Mouse (Mus musculus): ENCODE results near the gene Prkaa2.
"Not testable (repeated sequence)": the region's sequence is repeated elsewhere in the genome, so short reads cannot be mapped to it uniquely, and the experiment has no call there.

The Prkaa2 gene

DNA sequence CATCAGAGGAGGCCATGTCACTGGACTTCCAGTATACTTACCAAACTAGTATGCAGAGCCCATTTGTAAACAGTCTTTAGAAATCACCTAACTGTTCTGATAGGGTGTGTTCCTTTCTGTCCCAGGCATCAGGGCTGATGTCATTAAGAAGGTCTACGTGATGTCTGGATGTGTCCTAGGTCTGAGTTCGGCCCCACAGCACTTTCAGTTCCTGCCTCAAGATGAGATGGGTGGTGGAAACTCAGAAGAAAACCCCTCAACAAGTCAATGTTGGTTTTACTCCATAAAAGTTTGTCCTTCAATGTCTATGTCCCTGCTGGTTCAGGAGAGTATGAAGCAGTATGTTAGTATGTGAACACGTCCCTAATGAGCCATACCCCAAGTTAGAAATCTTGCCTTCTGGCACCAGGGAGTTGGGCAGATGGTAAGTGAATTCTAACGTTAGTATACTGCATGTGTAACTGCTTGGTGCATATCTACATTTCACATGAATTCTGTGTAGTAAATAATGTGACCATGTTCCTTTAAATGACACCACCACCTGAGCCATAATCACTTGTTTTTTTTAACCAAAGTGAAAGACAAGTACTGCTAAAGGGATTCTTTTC, 93.6 kb downstream of the Prkaa2 start:
- no peak for DNase-seq (ENCODE audit: low read depth, low spot score)

DNA sequence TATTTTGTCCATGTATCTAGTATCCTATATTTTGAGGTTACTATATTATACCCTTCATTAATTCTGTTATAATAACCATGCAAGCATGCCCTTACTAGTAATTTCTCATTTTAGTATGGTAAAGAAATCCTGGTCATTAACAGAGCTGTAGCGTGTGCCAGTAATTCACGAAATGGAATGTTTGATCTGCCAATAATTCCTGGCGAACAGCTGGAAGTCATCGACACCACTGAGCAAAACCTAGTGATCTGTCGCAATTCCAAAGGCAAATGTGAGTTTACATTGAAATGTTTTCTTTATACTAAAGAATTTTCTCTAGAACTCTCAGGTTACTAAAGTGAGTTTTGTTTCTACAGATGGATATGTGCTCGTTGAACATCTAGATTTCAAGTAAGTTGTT, 94.2 kb downstream of the Prkaa2 start:
- DNase-seq (ENCODE audit: low read depth, low spot score): no peak

DNA sequence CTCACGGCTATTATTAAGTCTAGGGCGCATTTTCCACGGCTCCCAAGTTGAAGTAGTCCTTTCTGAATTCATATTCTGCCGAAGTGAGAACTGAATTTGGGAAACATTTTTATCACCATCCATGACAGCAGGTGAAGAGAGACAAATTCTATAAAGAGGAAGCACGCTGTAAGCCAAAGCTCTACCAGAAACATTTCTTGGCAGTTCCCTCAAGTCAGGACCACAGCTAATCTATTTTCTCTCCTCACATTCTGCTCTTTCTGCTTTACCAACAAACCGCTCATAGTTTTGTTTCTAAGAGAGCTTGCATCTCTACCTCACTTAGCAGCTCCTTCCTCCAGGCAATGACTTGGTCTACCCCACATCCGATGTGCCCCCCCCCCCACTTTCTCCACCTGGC, 96.0 kb downstream of the Prkaa2 start:
- DNase-seq (ENCODE audit: low read depth, low spot score): no peak

DNA sequence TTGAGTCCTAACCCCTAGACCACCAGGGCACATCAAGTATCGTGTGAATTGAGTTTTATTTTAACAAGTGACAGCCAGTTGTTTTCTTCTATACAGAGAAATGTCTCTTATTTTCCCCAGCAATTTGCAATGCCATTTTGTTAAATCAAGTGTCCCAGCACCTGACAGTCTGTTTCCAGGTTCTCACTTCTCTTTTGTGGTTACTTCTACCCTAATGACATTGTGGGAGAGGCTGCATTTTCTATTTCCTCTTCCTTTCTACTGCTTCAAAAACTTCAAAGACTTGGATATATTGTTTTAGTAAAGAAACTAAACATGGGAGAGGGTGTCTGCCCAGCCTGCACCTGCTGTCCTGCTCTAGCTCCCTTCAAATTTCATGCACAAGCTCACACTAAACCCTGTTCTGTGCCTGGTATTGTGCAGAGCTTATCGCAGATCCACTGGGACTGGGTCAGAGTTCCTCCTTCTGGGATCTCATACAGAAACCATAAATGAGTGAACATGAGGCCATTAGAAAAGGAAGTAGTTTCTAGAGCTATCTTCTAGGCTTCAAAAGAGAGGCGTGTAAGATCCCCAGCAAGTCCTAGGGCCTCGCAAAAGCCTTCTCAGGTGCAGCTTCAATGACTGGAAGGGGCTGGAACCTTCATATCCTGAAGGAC, 102.2 kb downstream of the Prkaa2 start:
- no peak for DNase-seq (ENCODE audit: low read depth, low spot score)

DNA sequence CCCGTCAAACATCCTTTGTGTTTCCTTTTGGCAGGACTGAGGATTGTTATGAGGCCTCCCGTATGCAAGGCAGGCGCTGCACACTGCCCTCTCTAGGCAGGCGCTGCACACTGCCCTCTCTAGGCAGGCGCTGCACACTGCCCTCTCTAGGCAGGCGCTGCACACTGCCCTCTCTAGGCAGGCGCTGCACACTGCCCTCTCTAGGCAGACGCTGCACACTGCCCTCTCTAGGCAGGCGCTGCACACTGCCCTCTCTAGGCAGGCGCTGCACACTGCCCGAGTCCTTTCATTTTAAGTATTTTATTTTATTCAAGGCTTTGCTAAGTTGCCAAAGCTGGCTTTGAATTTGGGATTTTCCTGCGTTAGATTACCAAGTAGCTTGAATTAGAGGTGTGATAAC, 105.0 kb downstream of the Prkaa2 start:
- DNase-seq (ENCODE audit: low read depth, low spot score): not testable (repeated sequence)

DNA sequence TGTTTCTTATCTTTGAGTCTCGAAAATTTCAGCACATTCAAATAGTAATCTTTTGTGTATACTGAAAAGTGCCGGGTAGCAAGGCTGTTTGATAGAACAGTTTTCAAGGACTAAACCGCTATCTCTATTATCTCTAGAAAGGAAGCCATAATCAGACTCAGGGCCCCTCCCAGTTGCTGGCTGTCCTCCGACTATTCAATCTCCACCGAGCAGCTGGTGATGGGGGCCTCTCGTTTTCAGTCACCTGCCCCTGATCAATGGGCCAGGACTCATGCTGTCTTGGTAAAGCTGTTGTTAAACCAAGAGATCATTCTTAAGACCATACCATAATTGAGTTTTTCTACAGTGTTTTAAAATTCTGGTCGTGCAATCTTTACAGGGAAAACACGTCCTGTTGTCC, 105.6 kb downstream of the Prkaa2 start:
- no peak for DNase-seq (ENCODE audit: low read depth, low spot score)

DNA sequence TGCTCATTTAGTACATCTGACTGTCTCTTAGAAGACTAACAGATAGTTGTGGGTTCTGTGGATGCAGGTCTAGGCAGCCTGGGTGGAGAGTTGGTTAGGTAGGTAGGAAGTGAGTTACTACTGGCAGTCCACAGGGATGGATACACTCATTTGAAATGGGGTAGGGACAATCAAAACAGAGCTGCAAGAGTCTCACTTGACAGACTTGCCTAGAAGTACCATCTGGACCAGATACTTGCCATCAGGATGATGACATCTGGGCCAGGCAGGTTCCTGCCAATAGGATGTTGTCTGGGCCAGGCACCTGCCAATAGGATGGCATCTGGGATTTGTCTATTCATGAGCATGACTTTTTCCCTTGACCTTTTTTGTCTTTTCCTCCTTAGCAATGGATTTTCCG, 108.0 kb downstream of the Prkaa2 start:
- DNase-seq (ENCODE audit: low read depth, low spot score): no peak

DNA sequence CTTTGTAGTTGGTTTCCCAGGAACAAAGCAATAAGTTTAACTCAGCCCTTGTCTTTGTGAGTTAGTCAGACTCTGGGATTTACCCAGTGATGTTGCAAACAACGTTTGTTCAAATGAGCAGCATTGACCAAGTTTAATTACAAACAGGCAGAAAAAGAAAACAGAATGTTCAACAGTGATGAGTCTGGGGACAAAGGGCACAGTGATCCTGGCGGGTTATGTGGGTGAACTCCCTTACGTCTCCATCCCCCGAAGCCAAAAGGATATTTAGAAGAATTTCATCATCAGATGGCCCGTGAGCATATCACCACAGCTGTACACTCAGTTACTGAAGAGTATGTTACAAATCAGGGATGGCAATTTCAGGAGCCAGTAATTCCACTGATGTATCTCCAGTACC, 110.0 kb downstream of the Prkaa2 start:
- no peak for DNase-seq (ENCODE audit: low read depth, low spot score)

DNA sequence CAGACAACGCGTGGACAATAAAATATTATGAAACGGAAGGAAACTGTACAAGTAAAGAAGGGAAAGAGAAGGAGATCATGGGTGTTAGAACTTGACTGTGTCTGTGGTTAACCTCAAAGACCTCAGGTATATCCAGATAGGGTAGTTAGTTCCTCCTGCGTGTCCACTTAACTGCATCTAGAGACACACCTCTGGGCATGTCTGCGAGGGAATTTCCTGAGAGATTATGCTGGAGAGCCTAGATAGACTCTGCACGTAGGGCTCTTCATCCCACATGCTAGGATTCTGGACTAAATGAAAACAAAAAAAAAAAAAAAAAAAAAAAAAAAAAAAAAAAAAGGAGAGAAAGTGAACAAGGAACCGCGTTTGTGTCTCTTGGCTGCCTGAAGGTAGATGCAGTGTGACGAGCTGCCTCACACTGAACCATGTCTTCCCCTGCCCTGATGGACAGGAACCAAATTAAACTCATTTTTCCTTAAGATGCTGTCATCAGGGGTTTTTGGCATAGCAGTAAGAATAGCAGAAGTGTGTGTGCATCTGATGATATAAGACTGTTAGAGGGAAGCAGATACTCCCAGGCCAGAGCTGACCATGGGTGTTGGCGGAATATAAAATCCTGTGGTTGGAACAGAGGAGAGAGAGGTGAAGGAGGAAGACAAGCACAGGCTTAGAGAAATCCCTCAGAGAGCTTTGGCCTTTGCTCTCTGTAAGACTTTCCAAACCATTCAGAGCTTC, 116.4 kb downstream of the Prkaa2 start:
- DNase-seq (ENCODE audit: low read depth, low spot score): no peak

DNA sequence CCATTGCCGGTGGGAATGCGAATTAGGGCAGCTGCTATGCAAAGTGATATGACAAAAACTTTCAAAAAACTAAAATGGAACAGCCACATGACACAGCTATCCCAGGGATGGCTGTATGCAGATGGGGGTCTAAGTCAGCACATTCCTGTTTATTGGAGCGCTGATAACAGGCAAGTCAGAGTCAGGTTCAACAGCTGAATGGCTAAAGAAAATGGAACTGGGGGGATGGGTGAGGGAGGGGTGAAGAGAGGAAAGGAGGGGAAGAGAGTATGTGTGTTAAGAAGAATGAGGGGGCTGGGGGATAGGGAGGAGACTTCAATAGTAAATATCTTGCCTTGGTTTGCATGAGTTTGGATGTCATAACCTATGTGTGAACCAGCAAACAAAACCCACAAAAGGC, 117.4 kb downstream of the Prkaa2 start:
- DNase-seq (ENCODE audit: low read depth, low spot score): no peak

DNA sequence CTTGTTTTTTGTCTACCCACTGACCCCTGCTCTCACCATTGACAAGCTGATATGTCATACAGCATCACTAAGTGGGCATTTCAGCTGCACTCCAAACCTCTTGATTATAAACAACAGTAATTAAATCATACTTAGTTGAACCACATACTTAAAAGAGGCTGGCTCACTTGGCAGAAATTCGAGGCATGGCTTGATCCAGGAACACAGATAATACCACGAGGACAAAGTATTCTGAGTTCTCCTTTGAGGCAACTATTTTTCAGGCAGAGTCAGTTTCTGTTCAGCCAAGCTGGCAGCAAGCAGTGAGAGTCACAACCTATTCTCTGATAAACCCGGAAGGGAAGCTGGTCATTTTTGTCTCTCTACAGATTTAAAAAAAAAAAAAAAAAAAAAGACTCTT, 119.0 kb downstream of the Prkaa2 start:
- DNase-seq (ENCODE audit: low read depth, low spot score): no peak

DNA sequence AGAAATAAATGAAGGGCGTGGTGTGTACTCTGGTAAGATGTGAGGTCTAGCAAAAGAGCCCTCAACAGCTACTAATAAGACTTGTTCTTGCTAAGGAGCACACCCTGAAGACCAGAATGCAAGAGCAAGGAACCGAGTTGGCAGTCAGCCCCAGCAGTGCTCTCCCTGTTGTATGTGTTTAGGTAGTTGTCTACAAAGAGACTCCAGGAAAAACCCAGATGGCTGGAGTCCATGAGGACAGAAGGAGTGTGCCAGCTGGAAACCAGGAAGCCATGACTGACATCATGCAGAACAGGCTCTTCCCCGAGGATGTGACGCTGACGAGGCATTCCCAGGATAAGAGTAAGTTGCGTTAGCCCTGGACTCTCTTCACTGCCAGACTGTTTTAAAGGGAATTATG, 119.7 kb downstream of the Prkaa2 start:
- no peak for DNase-seq (ENCODE audit: low read depth, low spot score)

DNA sequence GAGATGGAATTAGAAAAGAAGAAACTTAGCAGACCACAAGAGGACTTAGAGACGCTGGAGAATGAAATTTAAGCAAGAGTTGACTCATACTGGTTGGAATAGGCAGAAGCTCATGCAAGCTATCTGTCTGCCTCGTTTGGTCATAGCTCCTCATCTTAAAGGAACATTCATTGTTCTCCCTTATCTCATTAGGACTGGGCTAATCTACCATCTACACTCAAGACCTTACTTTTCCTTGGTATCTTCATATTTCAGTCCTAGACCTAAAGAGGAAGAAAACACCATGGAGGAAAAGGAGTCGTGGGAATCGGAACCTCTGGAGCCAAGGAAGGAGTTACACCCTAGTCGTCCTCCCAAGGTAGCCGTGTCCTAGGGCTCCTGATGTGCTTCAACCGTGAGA, 121.0 kb downstream of the Prkaa2 start:
- no peak for DNase-seq (ENCODE audit: low read depth, low spot score)

DNA sequence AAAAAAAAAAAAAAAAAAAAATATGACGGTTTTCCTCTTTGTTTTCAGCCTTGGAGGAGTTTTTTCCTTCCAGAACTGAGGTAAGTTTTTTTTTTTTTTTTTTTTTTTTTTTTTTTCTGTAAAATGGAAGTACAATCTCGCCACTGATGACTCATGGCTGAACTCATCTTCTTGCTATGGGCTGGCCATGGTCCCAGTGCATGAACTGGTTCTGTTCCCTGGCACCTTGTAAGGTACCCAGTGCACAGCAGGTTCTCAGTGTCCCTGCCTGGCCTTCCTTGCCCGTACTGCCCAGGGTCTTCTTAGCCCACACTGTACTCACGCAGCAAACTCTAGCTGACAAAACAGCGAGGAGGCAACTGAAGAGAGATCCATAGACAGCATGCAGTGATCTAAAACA, 121.6 kb downstream of the Prkaa2 start:
- no peak for DNase-seq (ENCODE audit: low read depth, low spot score)

DNA sequence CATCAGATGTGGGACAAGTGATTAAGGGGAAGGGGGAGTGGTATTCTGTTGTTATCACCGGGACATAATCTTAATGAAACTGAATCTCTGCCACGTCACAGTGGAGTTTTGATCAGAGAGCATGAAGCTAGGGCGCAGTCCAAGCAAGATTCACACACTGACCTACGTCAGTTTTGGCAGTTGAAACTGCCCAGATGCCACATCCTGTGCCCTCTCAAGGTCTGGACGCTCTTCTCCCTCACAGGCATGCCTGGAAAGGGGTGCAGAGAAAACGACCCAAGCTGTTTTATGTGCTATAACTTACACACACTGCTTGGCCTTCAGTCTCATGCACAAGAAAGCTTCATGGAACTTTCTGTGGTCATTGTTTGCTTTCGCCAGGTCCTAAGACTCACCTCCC, 122.1 kb downstream of the Prkaa2 start:
- no peak for DNase-seq (ENCODE audit: low read depth, low spot score)

DNA sequence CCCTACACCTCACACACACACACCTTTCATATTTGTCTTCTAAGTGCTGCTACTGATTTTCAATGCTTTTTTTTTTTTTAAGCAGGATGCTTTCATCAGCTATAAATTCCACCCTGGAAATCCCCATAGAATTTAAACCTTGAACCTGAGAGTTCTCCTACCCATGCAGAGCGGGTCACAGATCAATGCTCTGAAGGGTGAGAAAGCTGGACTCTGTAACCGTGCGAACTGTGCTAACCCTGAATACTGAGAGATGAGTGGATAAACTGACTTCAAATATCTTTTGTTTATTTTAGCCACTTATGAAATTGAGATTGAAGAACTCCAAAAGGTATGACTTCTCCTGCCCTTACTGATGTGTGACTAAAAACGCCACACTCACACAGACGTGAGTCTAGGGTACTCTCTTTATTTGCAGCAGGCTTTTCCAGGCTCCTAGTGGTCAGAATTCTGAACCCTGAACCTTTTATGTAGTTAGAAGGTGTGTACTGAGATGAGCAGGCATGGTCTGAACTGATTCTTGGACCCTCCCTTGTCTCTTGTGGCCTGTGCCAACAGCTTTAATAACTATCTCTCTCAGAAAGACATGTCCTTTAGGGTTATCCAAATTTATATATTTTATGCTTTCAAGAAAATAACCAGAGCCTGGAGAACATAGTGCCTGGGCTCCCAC, 123.6 kb downstream of the Prkaa2 start:
- DNase-seq (ENCODE audit: low read depth, low spot score): no peak
